In the genomic region with DNA sequence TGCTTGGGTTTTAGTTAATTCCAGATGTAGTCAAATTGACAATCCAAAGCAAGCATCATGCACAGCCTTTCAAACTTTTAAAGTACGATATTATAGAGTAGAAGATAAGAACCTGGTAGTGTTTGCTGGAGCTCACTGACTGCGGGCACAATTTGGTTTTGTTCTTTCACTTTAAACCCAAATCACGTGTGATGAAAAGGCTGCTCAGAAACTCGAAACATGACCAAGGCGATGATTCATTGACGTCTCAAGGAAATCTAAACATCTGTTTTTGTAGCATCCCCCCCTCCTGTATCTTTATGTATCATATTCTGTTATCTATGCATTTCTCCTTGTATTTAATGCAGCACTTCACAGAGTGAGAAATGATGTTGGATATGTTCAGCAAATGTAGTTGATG, we compare ENCODE assay signal across 17 mouse cellular contexts.
"Had no signal": no experiment of that assay in that cellular context is flagged by ENCODE, and none has a peak within 500 bp of the region (broad histone marks: within the 10 kb centered on the region; RNA-seq: fewer than 3 reads in every experiment).

No protein-coding gene starts in this region.

- H3K27ac ChIP-seq: kidney, postnatal 0 days; limb, embryonic 12.5 days; liver, embryonic 13.5 days; lung, embryonic 15.5 days; macrophage; midbrain, embryonic 12.5 days; neural tube, embryonic 15.5 days had no signal

- H3K36me3 ChIP-seq: limb, embryonic 12.5 days; liver, embryonic 13.5 days; lung, embryonic 15.5 days; midbrain, embryonic 12.5 days; neural tube, embryonic 15.5 days had no signal

- H3K4me3 ChIP-seq: limb, embryonic 12.5 days; liver, embryonic 13.5 days; lung, embryonic 15.5 days; megakaryocyte, embryonic 14.5 days; midbrain, embryonic 12.5 days; neural tube, embryonic 15.5 days had no signal

- DNase-seq: kidney, adult 8-10 months; kidney, postnatal 36 days; layer of hippocampus, adult 9-11 months; layer of hippocampus, postnatal 36 days; liver; liver, embryonic 13.5 days; liver, postnatal 0 days; lung, postnatal 14 days; right cerebral cortex, adult 18-20 months; right cerebral cortex, postnatal 25 days had no signal

- H3K9me3 ChIP-seq: limb, embryonic 12.5 days; liver, embryonic 13.5 days; lung, embryonic 15.5 days; midbrain, embryonic 12.5 days; neural tube, embryonic 15.5 days had no signal

- H3K4me1 ChIP-seq: liver, embryonic 13.5 days; midbrain, embryonic 12.5 days; neural tube, embryonic 15.5 days had no signal

- H3K27me3 ChIP-seq: limb, embryonic 12.5 days; liver, embryonic 13.5 days; lung, embryonic 15.5 days; megakaryocyte, embryonic 14.5 days; midbrain, embryonic 12.5 days; neural tube, embryonic 15.5 days had no signal
